Mouse (Mus musculus) spleen, adult 2 months (tissue): Measurements from ENCODE around the gene Bcl2l11.

ENCODE experiments used
- CTCF ChIP-seq: fragments of 200-500 bp; IDR thresholded peaks from 2 replicates; pipeline ENCODE4 v1.5.1; 2011; ENCODE audit warnings: mild to moderate bottlenecking, inconsistent platforms; ENCODE audit not compliant: insufficient read depth, insufficient read length, insufficient replicate concordance; ENCODE audit errors: extremely low read depth
- POLR2A ChIP-seq: fragments of 200-500 bp; IDR thresholded peaks from 2 replicates; pipeline ENCODE4 v1.6.1; 2011; ENCODE audit warnings: low read depth, low read length, inconsistent platforms

DNA sequence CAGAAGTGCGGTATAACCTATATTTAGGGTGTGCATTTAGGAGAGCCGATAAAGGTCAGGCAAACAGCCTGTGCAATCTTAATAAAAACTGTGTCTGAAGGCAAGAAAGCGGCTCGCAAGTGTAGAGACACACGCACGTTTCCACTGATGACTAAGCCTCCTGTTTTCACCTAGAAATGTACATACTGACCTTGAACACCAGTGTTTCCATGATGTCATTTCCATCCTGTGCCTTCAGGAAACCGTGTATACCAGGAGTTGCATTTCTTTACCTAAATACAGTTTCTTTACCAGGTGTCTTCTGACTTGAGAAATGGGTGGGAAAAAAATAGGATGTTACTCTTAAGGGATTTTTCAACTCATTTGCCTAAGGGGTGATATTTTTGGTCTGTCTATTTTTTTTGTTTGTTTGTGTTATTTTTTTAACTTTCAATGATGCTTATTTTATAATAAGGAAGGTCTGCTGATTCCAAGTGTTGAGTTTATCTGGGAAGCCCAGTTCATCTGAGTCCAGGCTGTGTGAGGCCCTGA, 38.8 kb upstream of the Bcl2l11 start:
- TF ChIP-seq CTCF (no peak), POLR2A (no peak)
